Comparison of ENCODE assay signal across 11 mouse cellular contexts in genomic region chr2:74763245-74763735, GRCm38 (mm10). TPM values are rescaled to one million over a fixed set of nuclear protein-coding genes. Genes with fewer than 3 reads are reported as not detected.
A peak's percentile ranks its signal among the peaks of the same experiment; 100 is the strongest.
DNase-seq lines count a peak whose midpoint lies in the region; ATAC-seq lines count a peak whose summit lies in the region.
"Had no signal": no experiment of that assay in that cellular context is flagged by ENCODE, and none has a peak within 500 bp of the region (broad histone marks: within the 10 kb centered on the region; RNA-seq: fewer than 3 reads in every experiment).

No protein-coding gene starts in this region.

- under 1% methylated on average over 48 of the region's 53 CpGs for WGBS in kidney, embryonic 16.5 days
- WGBS in embryonic facial prominence, embryonic 15.5 days = 2% methylated on average over 49 of the region's 53 CpGs
- under 1% methylated on average over 50 of the region's 53 CpGs for WGBS in intestine, embryonic 16.5 days
- WGBS in neural tube, embryonic 11.5 days = 2% methylated on average over 42 of the region's 53 CpGs

- H3K36me3 ChIP-seq in kidney, embryonic 16.5 days (ENCODE audit: insufficient read depth, low read length) = no peaks in the 10 kb centered on the region
- no peaks in the 10 kb centered on the region for H3K36me3 ChIP-seq in embryonic facial prominence, embryonic 15.5 days
- H3K36me3 ChIP-seq in intestine, embryonic 16.5 days (ENCODE audit: control insufficient read depth, insufficient read depth, low read length) = no peaks in the 10 kb centered on the region
- H3K36me3 ChIP-seq in neural tube, embryonic 11.5 days (ENCODE audit: control insufficient read depth, insufficient read depth, low read length) = no peaks in the 10 kb centered on the region

- H3K4me1 ChIP-seq in kidney, embryonic 16.5 days (ENCODE audit: insufficient read depth, low read length) = peaks cover 18% of the 10 kb centered on the region
- peaks cover 19% of the 10 kb centered on the region for H3K4me1 ChIP-seq in embryonic facial prominence, embryonic 15.5 days
- H3K4me1 ChIP-seq in intestine, embryonic 16.5 days (ENCODE audit: control insufficient read depth, insufficient read depth, low read length) = peaks cover 7% of the 10 kb centered on the region
- H3K4me1 ChIP-seq in neural tube, embryonic 11.5 days (ENCODE audit: control insufficient read depth, insufficient read depth, low read length) = peaks cover 10% of the 10 kb centered on the region

- DNase-seq in kidney, adult 11 months = no peak
- DNase-seq in neural tube, embryonic 11.5 days (ENCODE audit: low spot score) = no peak
- no peak for DNase-seq in layer of hippocampus, postnatal 36 days
- DNase-seq in spleen, postnatal 36 days (ENCODE audit: low spot score in 2 of 2) = no peak
- DNase-seq in cerebellum, postnatal 4 days (ENCODE audit: low spot score in 2 of 2) = no peak

- H3K4me3 ChIP-seq in kidney, embryonic 16.5 days (ENCODE audit: low read length) = peak overlapping the region; percentile 63
- H3K4me3 ChIP-seq in embryonic facial prominence, embryonic 15.5 days (replicated peaks) = peak overlapping the region; percentile 54
- peak overlapping the region; percentile 53 for H3K4me3 ChIP-seq in intestine, embryonic 16.5 days (ENCODE audit: low read length)
- H3K4me3 ChIP-seq in neural tube, embryonic 11.5 days (ENCODE audit: low read depth, low read length) = peak overlapping the region; percentile 49
- H3K4me3 ChIP-seq: erythroblast, embryonic 14.5 days had no signal

- no peak for ATAC-seq in kidney, embryonic 16.5 days (ENCODE audit: low FRiP score, low TSS enrichment)
- peak; percentile 47; the same call in 1 of the 2 replicates for ATAC-seq in embryonic facial prominence, embryonic 15.5 days (ENCODE audit: insufficient number of reproducible peaks, low FRiP score, low TSS enrichment, low read depth)
- ATAC-seq in intestine, embryonic 16.5 days = no peak; the same call in 1 of the 2 replicates
- peak; percentile 6; the same call in 1 of the 2 replicates for ATAC-seq in neural tube, embryonic 11.5 days (ENCODE audit: insufficient read depth, low FRiP score, low TSS enrichment)
- ATAC-seq: Patski had no signal

- peaks cover 42% of the 10 kb centered on the region for H3K27me3 ChIP-seq in kidney, embryonic 16.5 days (ENCODE audit: insufficient read depth, low read length)
- H3K27me3 ChIP-seq in embryonic facial prominence, embryonic 15.5 days = peaks cover 83% of the 10 kb centered on the region
- peaks cover 42% of the 10 kb centered on the region for H3K27me3 ChIP-seq in intestine, embryonic 16.5 days (replicated peaks; ENCODE audit: control insufficient read depth, insufficient read depth, low read length)
- H3K27me3 ChIP-seq in neural tube, embryonic 11.5 days (ENCODE audit: control insufficient read depth, insufficient read depth, low read length) = peaks cover 5% of the 10 kb centered on the region

- H3K9me3 ChIP-seq in kidney, embryonic 16.5 days (ENCODE audit: low read length) = no peaks in the 10 kb centered on the region
- no peaks in the 10 kb centered on the region for H3K9me3 ChIP-seq in embryonic facial prominence, embryonic 15.5 days (replicated peaks)
- H3K9me3 ChIP-seq in intestine, embryonic 16.5 days (ENCODE audit: control insufficient read depth, low read length) = no peaks in the 10 kb centered on the region
- H3K9me3 ChIP-seq in neural tube, embryonic 11.5 days (ENCODE audit: control insufficient read depth, low read length) = no peaks in the 10 kb centered on the region

- H3K4me2 ChIP-seq in kidney, embryonic 16.5 days (replicated peaks; ENCODE audit: low read depth, low read length) = peak overlapping the region; percentile 98
- H3K4me2 ChIP-seq in embryonic facial prominence, embryonic 15.5 days (replicated peaks) = peak overlapping the region; percentile 91
- H3K4me2 ChIP-seq in intestine, embryonic 16.5 days (ENCODE audit: low read depth, low read length) = peak overlapping the region; percentile 96
- peak overlapping the region; percentile 85 for H3K4me2 ChIP-seq in neural tube, embryonic 11.5 days (ENCODE audit: low read depth)

- no peak overlapping the region for H3K27ac ChIP-seq in kidney, embryonic 16.5 days (ENCODE audit: low read length)
- no peak overlapping the region for H3K27ac ChIP-seq in embryonic facial prominence, embryonic 15.5 days (replicated peaks)
- H3K27ac ChIP-seq in intestine, embryonic 16.5 days (ENCODE audit: low read length) = no peak overlapping the region
- no peak overlapping the region for H3K27ac ChIP-seq in neural tube, embryonic 11.5 days (ENCODE audit: low read depth, low read length)
- H3K27ac ChIP-seq: macrophage had no signal

- H3K9ac ChIP-seq in kidney, embryonic 16.5 days (replicated peaks; ENCODE audit: low read length) = peak overlapping the region; percentile 66
- peak overlapping the region; percentile 13; the same call in 1 of the 2 replicates for H3K9ac ChIP-seq in embryonic facial prominence, embryonic 15.5 days
- H3K9ac ChIP-seq in intestine, embryonic 16.5 days (ENCODE audit: low read depth, low read length) = 0 out of 2 replicates have a peak overlapping the region, but pooled peaks have one; percentile 15
- H3K9ac ChIP-seq in neural tube, embryonic 11.5 days (ENCODE audit: low read length) = peak overlapping the region; percentile 53

RNA-seq across cellular contexts. Expression of gene Hoxd1, which starts 0.5 kb away (rescaled TPM):
- polyA plus RNA-seq in kidney, embryonic 16.5 days (2015; fragmentation: Nextera tagmentation; extraction: Ambion mirVana) = 0.99 and 1.00 TPM in 2 replicates
- 1.6 and 2.5 TPM in 2 replicates for polyA plus RNA-seq in embryonic facial prominence, embryonic 15.5 days (2015; fragmentation: Nextera tagmentation; extraction: Ambion mirVana)
- 0.10 and 0.11 TPM in 2 replicates for polyA plus RNA-seq in intestine, embryonic 16.5 days (2015; fragmentation: Nextera tagmentation; extraction: Ambion mirVana)
- polyA plus RNA-seq in neural tube, embryonic 11.5 days (2014; fragmentation: Nextera tagmentation; extraction: Ambion mirVana) = 9.0 and 9.8 TPM in 2 replicates
- under 1 TPM in 1 of 2 experiments, not detected in 1; 0.25 TPM for total RNA-seq in layer of hippocampus, postnatal 36 days (2021)
- polyA plus RNA-seq: erythroblast, embryonic 14.5 days; macrophage; Patski had no signal

RNA-seq across cellular contexts. Expression of gene Gm28230, which starts 36.8 kb away (rescaled TPM):
- polyA plus RNA-seq in kidney, embryonic 16.5 days (2015; fragmentation: Nextera tagmentation; extraction: Ambion mirVana) = 1.3 and 2.1 TPM in 2 replicates
- 0.09 and 0.40 TPM in 2 replicates for polyA plus RNA-seq in embryonic facial prominence, embryonic 15.5 days (2015; fragmentation: Nextera tagmentation; extraction: Ambion mirVana)
- 0.24 TPM in 1 of 2 replicates, not detected in the other for polyA plus RNA-seq in intestine, embryonic 16.5 days (2015; fragmentation: Nextera tagmentation; extraction: Ambion mirVana)
- 3.9 and 5.5 TPM in 2 replicates for polyA plus RNA-seq in neural tube, embryonic 11.5 days (2014; fragmentation: Nextera tagmentation; extraction: Ambion mirVana)
- not detected for total RNA-seq in layer of hippocampus, postnatal 36 days (2021)
- polyA plus RNA-seq: erythroblast, embryonic 14.5 days; macrophage had no signal

RNA-seq across cellular contexts. Expression of gene Hoxd4, which starts 51.6 kb away (rescaled TPM):
- polyA plus RNA-seq in kidney, embryonic 16.5 days (2015; fragmentation: Nextera tagmentation; extraction: Ambion mirVana) = 4.5 and 4.9 TPM in 2 replicates
- polyA plus RNA-seq in embryonic facial prominence, embryonic 15.5 days (2015; fragmentation: Nextera tagmentation; extraction: Ambion mirVana) = 0.35 and 0.62 TPM in 2 replicates
- polyA plus RNA-seq in intestine, embryonic 16.5 days (2015; fragmentation: Nextera tagmentation; extraction: Ambion mirVana) = 0.91 and 0.95 TPM in 2 replicates
- 9.2 and 11.2 TPM in 2 replicates for polyA plus RNA-seq in neural tube, embryonic 11.5 days (2014; fragmentation: Nextera tagmentation; extraction: Ambion mirVana)
- total RNA-seq in layer of hippocampus, postnatal 36 days (2021) = not detected
- polyA plus RNA-seq: macrophage had no signal

RNA-seq across cellular contexts. Expression of gene Hoxd3, which starts 51.6 kb away (rescaled TPM):
- polyA plus RNA-seq in kidney, embryonic 16.5 days (2015; fragmentation: Nextera tagmentation; extraction: Ambion mirVana) = 14.6 and 15.4 TPM in 2 replicates
- 1.9 and 2.6 TPM in 2 replicates for polyA plus RNA-seq in embryonic facial prominence, embryonic 15.5 days (2015; fragmentation: Nextera tagmentation; extraction: Ambion mirVana)
- polyA plus RNA-seq in intestine, embryonic 16.5 days (2015; fragmentation: Nextera tagmentation; extraction: Ambion mirVana) = 13.4 and 15.1 TPM in 2 replicates
- polyA plus RNA-seq in neural tube, embryonic 11.5 days (2014; fragmentation: Nextera tagmentation; extraction: Ambion mirVana) = 52.7 and 55.0 TPM in 2 replicates
- not detected for total RNA-seq in layer of hippocampus, postnatal 36 days (2021)
- polyA plus RNA-seq: erythroblast, embryonic 14.5 days; macrophage had no signal

RNA-seq across cellular contexts. Expression of gene Hoxd8, which starts 58.9 kb away (rescaled TPM):
- 41.0 and 45.6 TPM in 2 replicates for polyA plus RNA-seq in kidney, embryonic 16.5 days (2015; fragmentation: Nextera tagmentation; extraction: Ambion mirVana)
- polyA plus RNA-seq in embryonic facial prominence, embryonic 15.5 days (2015; fragmentation: Nextera tagmentation; extraction: Ambion mirVana) = 6.4 and 8.0 TPM in 2 replicates
- 3.1 TPM in 2 replicates for polyA plus RNA-seq in intestine, embryonic 16.5 days (2015; fragmentation: Nextera tagmentation; extraction: Ambion mirVana)
- 21.3 and 23.1 TPM in 2 replicates for polyA plus RNA-seq in neural tube, embryonic 11.5 days (2014; fragmentation: Nextera tagmentation; extraction: Ambion mirVana)
- total RNA-seq in layer of hippocampus, postnatal 36 days (2021) = not detected
- polyA plus RNA-seq: erythroblast, embryonic 14.5 days; macrophage had no signal

Comparison
In these comparisons a context has a peak if more than half of its experiments do, and no peak if none do; other contexts are left out.
1. ATAC-seq: peak in embryonic facial prominence, embryonic 15.5 days (single experiment) and neural tube, embryonic 11.5 days (single experiment); none in kidney, embryonic 16.5 days (single experiment) and intestine, embryonic 16.5 days (single experiment).
2. H3K9ac ChIP-seq: peak in every context shown above with its lines; median percentile 66 in kidney, embryonic 16.5 days; 53 in neural tube, embryonic 11.5 days; 15 in intestine, embryonic 16.5 days; 13 in embryonic facial prominence, embryonic 15.5 days.
3. Peak in every context shown above with its lines, with median percentiles within 50 percentile points of each other: H3K4me2 ChIP-seq and H3K4me3 ChIP-seq.